ENCODE assay signal across 19 mouse cellular contexts in genomic region chr2:91220501-91220900, GRCm38 (mm10). TPM values are rescaled to one million over a fixed set of nuclear protein-coding genes. Genes with fewer than 3 reads are reported as not detected.
"Had no signal": no experiment of that assay in that cellular context is flagged by ENCODE, and none has a peak within 500 bp of the region (broad histone marks: within the 10 kb centered on the region; RNA-seq: fewer than 3 reads in every experiment).

No protein-coding gene starts in this region.

- H3K27ac ChIP-seq: lung, embryonic 15.5 days; macrophage; midbrain, embryonic 13.5 days; midbrain, embryonic 15.5 days; neural tube, embryonic 12.5 days; stomach, embryonic 15.5 days; stomach, postnatal 0 days had no signal

- H3K36me3 ChIP-seq: stomach, embryonic 15.5 days had no signal

- DNase-seq: liver, postnatal 0 days; lung, adult 2 months; lung, postnatal 14 days; lung, postnatal 36 days; right cerebral cortex, postnatal 14 days; thymus, adult 2 months; thymus, postnatal 25 days; thymus, postnatal 4 days had no signal

- H3K4me1 ChIP-seq: megakaryocyte, embryonic 14.5 days; midbrain, embryonic 13.5 days; midbrain, embryonic 15.5 days; neural tube, embryonic 12.5 days; stomach, embryonic 15.5 days had no signal

- H3K4me3 ChIP-seq: lung, embryonic 15.5 days; megakaryocyte, embryonic 14.5 days; midbrain, embryonic 13.5 days; midbrain, embryonic 15.5 days; neural tube, embryonic 12.5 days; stomach, embryonic 15.5 days had no signal

- H3K9me3 ChIP-seq: lung, embryonic 15.5 days; megakaryocyte, embryonic 14.5 days; midbrain, embryonic 13.5 days; midbrain, embryonic 15.5 days; neural tube, embryonic 12.5 days; stomach, embryonic 15.5 days had no signal

- H3K27me3 ChIP-seq: lung, embryonic 15.5 days; megakaryocyte, embryonic 14.5 days; midbrain, embryonic 13.5 days; midbrain, embryonic 15.5 days; neural tube, embryonic 12.5 days; stomach, embryonic 15.5 days had no signal

RNA-seq across cellular contexts. Expression of gene Pacsin3, which starts 35.3 kb away (rescaled TPM):
- total RNA-seq: megakaryocyte progenitor cell, adult 5-6 weeks; monocyte, adult 5-6 weeks; neutrophil, adult 5-6 weeks had no signal
